Mouse (Mus musculus) kidney, postnatal 0 days (tissue): ENCODE measurements around the gene Rilpl1. TPM values are rescaled to one million over a fixed set of nuclear protein-coding genes. Genes with fewer than 3 reads are reported as not detected.
A peak's percentile ranks its signal among the peaks of the same experiment; 100 is the strongest.

Experiments
- ATAC-seq: fragments of 200-750 bp; cut with Nextera tagmentation; replicated peaks from 2 replicates; pipeline ENCODE4 v1.8.0; 2017; ENCODE audit warnings: low read depth, moderate number of reproducible peaks, moderate TSS enrichment, moderate library complexity; ENCODE audit not compliant: low FRiP score
- DNase-seq: peaks from one replicate; pipeline ENCODE4 v3.0.0-alpha.2; 2016; ENCODE audit warnings: low spot score
- H3K27ac ChIP-seq: fragments of 300-500 bp; sonication (generic); 2 replicates; pipeline ENCODE4 v1.5.1; 2014; ENCODE audit warnings: mild to moderate bottlenecking
- H3K27me3 ChIP-seq: fragments of 300-500 bp; sonication (generic); 2 replicates; pipeline ENCODE4 v1.6.1; 2014; ENCODE audit warnings: low read length, mixed read lengths; ENCODE audit not compliant: insufficient read depth
- H3K36me3 ChIP-seq: fragments of 300-500 bp; sonication (generic); 2 replicates; pipeline ENCODE4 v1.6.1; 2014; ENCODE audit warnings: low read length, mixed read lengths; ENCODE audit not compliant: insufficient read depth
- H3K4me1 ChIP-seq: fragments of 300-500 bp; sonication (generic); replicated peaks from 2 replicates; pipeline ENCODE4 v1.6.1; 2014; ENCODE audit warnings: antibody characterized with exemption, low read length, mixed read lengths; ENCODE audit not compliant: insufficient read depth
- H3K4me2 ChIP-seq: fragments of 300-500 bp; sonication (generic); 2 replicates; pipeline ENCODE4 v1.6.1; 2014; ENCODE audit warnings: mild to moderate bottlenecking, low read length, moderate library complexity, mixed read lengths
- H3K4me3 ChIP-seq: fragments of 300-500 bp; sonication (generic); replicated peaks from 2 replicates; pipeline ENCODE4 v1.5.1; 2014; ENCODE audit warnings: low read depth, low read length
- H3K9ac ChIP-seq: fragments of 300-500 bp; sonication (generic); 2 replicates; pipeline ENCODE4 v1.6.1; 2014; ENCODE audit warnings: low read depth, low read length
- H3K9me3 ChIP-seq: fragments of 300-500 bp; sonication (generic); replicated peaks from 2 replicates; pipeline ENCODE4 v1.6.1; 2016; ENCODE audit warnings: low read length, inconsistent platforms, mixed read lengths
- CTCF ChIP-seq: IDR thresholded peaks from 2 replicates; pipeline ENCODE4 v1.5.1; 2016; ENCODE audit warnings: antibody characterized with exemption, low read depth, mild to moderate bottlenecking, moderate library complexity
- WGBS: fragments of 180-500 bp; shearing (Covaris S2); extraction: QIAGEN DNeasy Blood & Tissue Kit; methylation state at CpG from one replicate; pipeline ENCODE4 v1.1.7; 2014; 5-methylcytosine and 5-hydroxymethylcytosine counted together
- polyA plus RNA-seq: library from polyadenylated mRNA; unstranded; fragments of >200 nt; fragmentation: Nextera tagmentation; extraction: Ambion mirVana; gene quantifications from 2 replicates; pipeline ENCODE4 v1.2.1, GENCODE M21; 2015

Rilpl1 gene
- polyA plus RNA-seq, 1 experiment from 2014 or later: 27.2 TPM

GRCm38 (mm10) chr5:124488885-124489284, 42.3 kb downstream of the Rilpl1 start:
- peaks cover 7% of the 10 kb centered on the region; the same call in 1 of the 2 replicates for H3K4me1 ChIP-seq
- H3K27ac ChIP-seq: no peak overlapping the region
- no peak for TF ChIP-seq CTCF
- H3K36me3 ChIP-seq: peaks cover 40% of the 10 kb centered on the region
- no peak overlapping the region for H3K4me3 ChIP-seq
- no peak overlapping the region for H3K4me2 ChIP-seq
- WGBS: 64% methylated on average over 3 of the region's 3 CpGs
- no peaks in the 10 kb centered on the region for H3K27me3 ChIP-seq
- no peaks in the 10 kb centered on the region for H3K9me3 ChIP-seq
- no peak for DNase-seq
- H3K9ac ChIP-seq: no peak overlapping the region
- ATAC-seq: no peak

GRCm38 (mm10) chr5:124485654-124486053, 45.5 kb downstream of the Rilpl1 start:
- 86% methylated on average over 5 of the region's 5 CpGs for WGBS
- no peak for TF ChIP-seq CTCF

GRCm38 (mm10) chr5:124483655-124484396, 47.4 kb downstream of the Rilpl1 start:
- Histone ChIP-seq H3K27me3 (no peaks in the 10 kb centered on the region), H3K27ac (peak overlapping the region; percentile 98), H3K9ac (peak overlapping the region; percentile 84), H3K4me1 (peaks cover 7% of the 10 kb centered on the region; the same call in 1 of the 2 replicates), H3K9me3 (no peaks in the 10 kb centered on the region), H3K4me3 (peak overlapping the region; percentile 66), H3K4me2 (peak overlapping the region; percentile 51), H3K36me3 (no peaks in the 10 kb centered on the region)
- DNase-seq (no peak), ATAC-seq (peak; percentile 41)
- WGBS: 6% methylated on average over 15 of the region's 15 CpGs
- peak; percentile 27; the same call in 1 of the 2 replicates for TF ChIP-seq CTCF

More at GRCm38 (mm10) chr5:124485654-124486053, 45.5 kb downstream of the Rilpl1 start:
- Histone ChIP-seq H3K4me3 (no peak overlapping the region), H3K4me2 (no peak overlapping the region), H3K27me3 (no peaks in the 10 kb centered on the region), H3K9me3 (no peaks in the 10 kb centered on the region), H3K36me3 (peaks cover 14% of the 10 kb centered on the region), H3K4me1 (peaks cover 7% of the 10 kb centered on the region; the same call in 1 of the 2 replicates), H3K9ac (no peak overlapping the region), H3K27ac (peak overlapping the region; percentile 2; the same call in 1 of the 2 replicates)
- DNase-seq (no peak), ATAC-seq (no peak)

GRCm38 (mm10) chr5:124482966-124483654, 48.1 kb downstream of the Rilpl1 start, which contains the start of gene Snrnp35:
Gene Snrnp35, plus strand, starts transcription at chr5:124483134.
- peak within 1 kb of the TSS; percentile 84 for H3K9ac ChIP-seq
- ATAC-seq (peak; percentile 90), DNase-seq (peak; percentile 92)
- no peaks in the 10 kb centered on the region for H3K9me3 ChIP-seq
- WGBS: under 1% methylated on average over 48 of the region's 48 CpGs
- no peak for TF ChIP-seq CTCF
- no peaks in the 10 kb centered on the region for H3K27me3 ChIP-seq
- peak within 1 kb of the TSS; percentile 98 for H3K27ac ChIP-seq
- H3K4me1 ChIP-seq: peaks cover 11% of the 10 kb centered on the region
- peak within 1 kb of the TSS; percentile 51 for H3K4me2 ChIP-seq
- no peaks in the 10 kb centered on the region for H3K36me3 ChIP-seq
- peak within 1 kb of the TSS; percentile 66 for H3K4me3 ChIP-seq

GRCm38 (mm10) chr5:124482436-124482965, 48.7 kb downstream of the Rilpl1 start:
- Histone ChIP-seq H3K4me3 (peak overlapping the region; percentile 66), H3K9ac (peak overlapping the region; percentile 84), H3K9me3 (no peaks in the 10 kb centered on the region), H3K27ac (peak overlapping the region; percentile 98), H3K4me1 (peaks cover 11% of the 10 kb centered on the region), H3K4me2 (peak overlapping the region; percentile 51), H3K36me3 (no peaks in the 10 kb centered on the region), H3K27me3 (no peaks in the 10 kb centered on the region)
- no peak for DNase-seq
- 1% methylated on average over 13 of the region's 13 CpGs for WGBS
- no peak for ATAC-seq
- no peak for TF ChIP-seq CTCF

- DNase-seq (no peak), ATAC-seq (no peak)
- H3K27ac ChIP-seq: no peak overlapping the region
- H3K9ac ChIP-seq: no peak overlapping the region
- WGBS: 90% methylated on average over 4 of the region's 4 CpGs
- no peak overlapping the region for H3K4me2 ChIP-seq
- H3K4me3 ChIP-seq: no peak overlapping the region
- no peak for TF ChIP-seq CTCF
- H3K4me1 ChIP-seq: peaks cover 11% of the 10 kb centered on the region
- no peaks in the 10 kb centered on the region for H3K27me3 ChIP-seq
- no peaks in the 10 kb centered on the region for H3K36me3 ChIP-seq
- H3K9me3 ChIP-seq: no peaks in the 10 kb centered on the region
Observed at GRCm38 (mm10) chr5:124481714-124482113, 49.5 kb downstream of the Rilpl1 start.
